Mouse (Mus musculus) E14TG2a.4 (cell line): ENCODE measurements at regions not wholly inside any gene's neighbourhood (a gene's known extent, or its start where the extent isn't known, plus 50 kb on each side); places are given as distances from the start of the nearest gene placed in this dataset.

Experiments used
- CTCF ChIP-seq: conservative IDR thresholded peaks from 2 replicates; pipeline ENCODE4 v1.5.1; 2014; ENCODE audit warnings: low read length
- POU5F1 ChIP-seq: IDR thresholded peaks from 2 replicates; pipeline ENCODE4 v1.6.1; 2014; ENCODE audit warnings: low read length, borderline replicate concordance

DNA sequence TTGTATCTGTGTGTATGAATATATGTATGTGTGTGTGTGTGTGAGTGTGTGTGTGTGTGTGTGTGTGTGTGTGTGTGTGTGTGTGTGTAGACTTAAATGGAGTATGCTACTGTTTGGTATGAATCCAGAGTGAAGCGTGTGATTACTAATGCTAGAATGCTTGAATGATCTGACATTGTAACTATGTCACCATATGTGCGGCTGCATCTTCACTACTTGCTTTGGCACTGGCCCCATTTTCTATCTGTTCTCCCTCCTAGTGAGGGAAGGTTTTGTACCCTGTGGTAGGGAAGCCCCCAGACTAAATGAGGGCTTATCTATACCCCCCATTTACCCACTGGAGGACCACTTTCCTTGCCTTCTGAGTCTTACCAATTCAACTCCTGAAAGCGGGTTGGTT is 74.2 kb upstream of the Olig3 start:
- TF ChIP-seq CTCF: no peak
- no peak for TF ChIP-seq POU5F1
